Mouse (Mus musculus): ENCODE measurements around the gene Spc24.

- TF ChIP-seq EP300 (IDR thresholded peaks at IDR 0.05; ENCODE audit: insufficient read depth, low read depth, low read length) (no peak), CTCF (IDR thresholded peaks at IDR 0.05) (no peak)
Measured at GRCm38 (mm10) chr9:21788234-21788633, 28.1 kb upstream of the Spc24 start.

All from heart, adult 2 months (tissue).